Mouse (Mus musculus): ENCODE results near the gene St6galnac5. TPM values are rescaled to one million over a fixed set of nuclear protein-coding genes. Genes with fewer than 3 reads are reported as not detected.

Gene St6galnac5
- total RNA-seq, 1 experiment from 2014 or later = 0.70 TPM

- no peak for DNase-seq
Observed at GRCm38 (mm10) chr3:152912216-152913101, 69.6 kb downstream of the St6galnac5 start.

GRCm38 (mm10) chr3:152911578-152911977 lies 70.5 kb downstream of the St6galnac5 start:
- DNase-seq = no peak

GRCm38 (mm10) chr3:152907683-152908082 lies 74.4 kb downstream of the St6galnac5 start:
- no peak for DNase-seq

- no peak for DNase-seq
Observed at GRCm38 (mm10) chr3:152907087-152907486, 75.0 kb downstream of the St6galnac5 start.

GRCm38 (mm10) chr3:152905800-152906199 lies 76.2 kb downstream of the St6galnac5 start:
- DNase-seq = no peak

- DNase-seq = no peak
Observed at GRCm38 (mm10) chr3:152905026-152905425, 77.0 kb downstream of the St6galnac5 start.

GRCm38 (mm10) chr3:152898906-152899305 lies 83.1 kb downstream of the St6galnac5 start:
- DNase-seq = no peak

- DNase-seq = no peak
Observed at GRCm38 (mm10) chr3:152897196-152897595, 84.8 kb downstream of the St6galnac5 start.

GRCm38 (mm10) chr3:152896111-152896510 lies 85.9 kb downstream of the St6galnac5 start:
- DNase-seq = no peak

- DNase-seq = no peak
Observed at GRCm38 (mm10) chr3:152894935-152895334, 87.1 kb downstream of the St6galnac5 start.

- no peak for DNase-seq
Observed at GRCm38 (mm10) chr3:152888116-152888515, 93.9 kb downstream of the St6galnac5 start.

GRCm38 (mm10) chr3:152886749-152887148 lies 95.3 kb downstream of the St6galnac5 start:
- DNase-seq = no peak

- DNase-seq = no peak
Observed at GRCm38 (mm10) chr3:152883556-152883955, 98.5 kb downstream of the St6galnac5 start.

- no peak for DNase-seq
Observed at GRCm38 (mm10) chr3:152881706-152882105, 100.3 kb downstream of the St6galnac5 start.

GRCm38 (mm10) chr3:152880121-152880835 lies 101.8 kb downstream of the St6galnac5 start:
- no peak for DNase-seq

GRCm38 (mm10) chr3:152875723-152876290 lies 106.2 kb downstream of the St6galnac5 start:
- DNase-seq = no peak

GRCm38 (mm10) chr3:152874431-152875355 lies 107.4 kb downstream of the St6galnac5 start:
- DNase-seq = no peak

- no peak for DNase-seq
Observed at GRCm38 (mm10) chr3:152872596-152872995, 109.5 kb downstream of the St6galnac5 start.

- no peak for DNase-seq
Observed at GRCm38 (mm10) chr3:152872054-152872453, 110.0 kb downstream of the St6galnac5 start.

GRCm38 (mm10) chr3:152867654-152868525 lies 114.2 kb downstream of the St6galnac5 start:
- DNase-seq = no peak

Data from adrenal gland, postnatal 25 days (tissue).